ENCODE assay signal across 9 mouse cellular contexts in genomic region chr8:108696631-108697410, GRCm38 (mm10).
A peak's percentile ranks its signal among the peaks of the same experiment; 100 is the strongest.
DNase-seq lines count a peak whose midpoint lies in the region; ATAC-seq lines count a peak whose summit lies in the region.
"Had no signal": no experiment of that assay in that cellular context is flagged by ENCODE, and none has a peak within 500 bp of the region (broad histone marks: within the 10 kb centered on the region; RNA-seq: fewer than 3 reads in every experiment).

No protein-coding gene starts in this region.

- H3K4me2 ChIP-seq in liver, embryonic 11.5 days, result peak overlapping the region; percentile 67
- H3K4me2 ChIP-seq in forebrain, embryonic 11.5 days (ENCODE audit: low read depth, low read length, severe bottlenecking), result peak overlapping the region; percentile 52; the same call in 1 of the 2 replicates
- peak overlapping the region; percentile 43 for H3K4me2 ChIP-seq in neural tube, embryonic 14.5 days (ENCODE audit: low read depth, low read length)

- no peaks in the 10 kb centered on the region for H3K9me3 ChIP-seq in liver, embryonic 11.5 days (ENCODE audit: control insufficient read depth, low read length)
- no peaks in the 10 kb centered on the region for H3K9me3 ChIP-seq in forebrain, embryonic 11.5 days (ENCODE audit: control insufficient read depth, low read length)
- no peaks in the 10 kb centered on the region for H3K9me3 ChIP-seq in limb, embryonic 10.5 days (replicated peaks)
- H3K9me3 ChIP-seq in neural tube, embryonic 14.5 days (ENCODE audit: control insufficient read depth, low read length), result no peaks in the 10 kb centered on the region

- ATAC-seq in liver, embryonic 11.5 days (replicated peaks; ENCODE audit: low FRiP score), result no peak
- ATAC-seq in forebrain, embryonic 11.5 days (replicated peaks; ENCODE audit: low FRiP score), result no peak
- ATAC-seq in neural tube, embryonic 14.5 days (ENCODE audit: low read depth), result no peak
- ATAC-seq: Patski had no signal

- peak overlapping the region; percentile 40 for H3K4me3 ChIP-seq in liver, embryonic 11.5 days (ENCODE audit: low read depth, low read length)
- peak overlapping the region; percentile 26; the same call in 1 of the 2 replicates for H3K4me3 ChIP-seq in forebrain, embryonic 11.5 days (ENCODE audit: low read depth, low read length)
- H3K4me3 ChIP-seq in limb, embryonic 10.5 days, result peak overlapping the region; percentile 51
- H3K4me3 ChIP-seq in neural tube, embryonic 14.5 days (ENCODE audit: low read depth, low read length), result peak overlapping the region; percentile 18; the same call in 1 of the 2 replicates

- no peak overlapping the region for H3K9ac ChIP-seq in liver, embryonic 11.5 days (ENCODE audit: low read depth, low read length)
- no peak overlapping the region for H3K9ac ChIP-seq in forebrain, embryonic 11.5 days (ENCODE audit: low read length)
- no peak overlapping the region; the same call in 1 of the 2 replicates for H3K9ac ChIP-seq in neural tube, embryonic 14.5 days (replicated peaks; ENCODE audit: low read depth, low read length)

- no peaks in the 10 kb centered on the region for H3K36me3 ChIP-seq in liver, embryonic 11.5 days (ENCODE audit: control insufficient read depth, insufficient read depth, low read length)
- H3K36me3 ChIP-seq in forebrain, embryonic 11.5 days (ENCODE audit: control insufficient read depth, insufficient read depth, low read length), result no peaks in the 10 kb centered on the region
- no peaks in the 10 kb centered on the region for H3K36me3 ChIP-seq in limb, embryonic 10.5 days
- no peaks in the 10 kb centered on the region for H3K36me3 ChIP-seq in neural tube, embryonic 14.5 days (ENCODE audit: control insufficient read depth, insufficient read depth, low read length)

- peaks cover 21% of the 10 kb centered on the region for H3K4me1 ChIP-seq in liver, embryonic 11.5 days (replicated peaks; ENCODE audit: control insufficient read depth, insufficient read depth, low read length)
- peaks cover 26% of the 10 kb centered on the region for H3K4me1 ChIP-seq in forebrain, embryonic 11.5 days (replicated peaks; ENCODE audit: control insufficient read depth, insufficient read depth, low read length)
- H3K4me1 ChIP-seq in limb, embryonic 10.5 days, result peaks cover 79% of the 10 kb centered on the region
- peaks cover 18% of the 10 kb centered on the region for H3K4me1 ChIP-seq in neural tube, embryonic 14.5 days (ENCODE audit: control insufficient read depth, insufficient read depth, low read length)

- H3K27me3 ChIP-seq in liver, embryonic 11.5 days (replicated peaks; ENCODE audit: control insufficient read depth, insufficient read depth, low read length), result peaks cover 81% of the 10 kb centered on the region
- peaks cover 63% of the 10 kb centered on the region for H3K27me3 ChIP-seq in forebrain, embryonic 11.5 days (ENCODE audit: control insufficient read depth, insufficient read depth, low read length)
- peaks cover 78% of the 10 kb centered on the region for H3K27me3 ChIP-seq in limb, embryonic 10.5 days (ENCODE audit: low read depth, poor library complexity, severe bottlenecking)
- H3K27me3 ChIP-seq in neural tube, embryonic 14.5 days (ENCODE audit: control insufficient read depth, insufficient read depth, low read length), result peaks cover 15% of the 10 kb centered on the region
- H3K27me3 ChIP-seq: Patski had no signal

- H3K27ac ChIP-seq in liver, embryonic 11.5 days (ENCODE audit: low read depth, low read length), result no peak overlapping the region
- no peak overlapping the region for H3K27ac ChIP-seq in forebrain, embryonic 11.5 days (ENCODE audit: low read depth, low read length)
- H3K27ac ChIP-seq in limb, embryonic 10.5 days, result peak overlapping the region; percentile 67
- peak overlapping the region; percentile 69 for H3K27ac ChIP-seq in neural tube, embryonic 14.5 days (ENCODE audit: low read depth, low read length)

- no peak for DNase-seq in liver, embryonic 11.5 days (ENCODE audit: low spot score)
- no peak for DNase-seq in liver
- DNase-seq in forebrain, embryonic 11.5 days (ENCODE audit: low spot score), result peak; percentile 63
- peak; percentile 50 for DNase-seq in limb, embryonic 10.5 days (ENCODE audit: low spot score)
- DNase-seq in urinary bladder, postnatal 10 days (ENCODE audit: low spot score), result no peak
- no peak for DNase-seq in left cerebral cortex, adult 8-10 months (ENCODE audit: low spot score in 2 of 2)
- no peak for DNase-seq in frontal cortex, postnatal 36 days (ENCODE audit: low spot score in 2 of 2)

- WGBS in liver, embryonic 11.5 days, result 4% methylated on average over 27 of the region's 27 CpGs
- 2% methylated on average over 27 of the region's 27 CpGs for WGBS in forebrain, embryonic 11.5 days
- 3% methylated on average over 27 of the region's 27 CpGs for WGBS in limb, embryonic 10.5 days
- 2% methylated on average over 27 of the region's 27 CpGs for WGBS in neural tube, embryonic 14.5 days

Comparison
In these comparisons a context has a peak if more than half of its experiments do, and no peak if none do; other contexts are left out.
1. DNase-seq: peak in forebrain, embryonic 11.5 days (single experiment) and limb, embryonic 10.5 days (single experiment); none in liver, embryonic 11.5 days (single experiment), liver (single experiment), urinary bladder, postnatal 10 days (single experiment), left cerebral cortex, adult 8-10 months (0 of 2) and frontal cortex, postnatal 36 days (0 of 2).
2. H3K27ac ChIP-seq: peak in limb, embryonic 10.5 days (single experiment) and neural tube, embryonic 14.5 days (single experiment); none in liver, embryonic 11.5 days (single experiment) and forebrain, embryonic 11.5 days (single experiment).
3. Peak in every context shown above with its lines, with median percentiles within 50 percentile points of each other: H3K4me2 ChIP-seq and H3K4me3 ChIP-seq.